Mouse (Mus musculus): ENCODE measurements around the gene Slc25a20. TPM values are rescaled to one million over a fixed set of nuclear protein-coding genes. Genes with fewer than 3 reads are reported as not detected.

Slc25a20 gene
- total RNA-seq, 2 experiments from 2014 or later = 68.4 to 75.8 TPM

GRCm38 (mm10) chr9:108680026-108680425, 18.1 kb downstream of the Slc25a20 start:
- DNase-seq (ENCODE audit: low spot score in 2 of 2) = no peak

GRCm38 (mm10) chr9:108686475-108686887, 24.6 kb downstream of the Slc25a20 start:
- DNase-seq (ENCODE audit: low spot score in 2 of 2) = no peak

- DNase-seq (ENCODE audit: low spot score in 2 of 2) = no peak
These were observed 25.3 kb downstream of the Slc25a20 start for GRCm38 (mm10) chr9:108687181-108687580.

GRCm38 (mm10) chr9:108687686-108688085, 25.8 kb downstream of the Slc25a20 start:
- DNase-seq (ENCODE audit: low spot score in 2 of 2) = no peak

GRCm38 (mm10) chr9:108688451-108688850, 26.6 kb downstream of the Slc25a20 start:
- DNase-seq (ENCODE audit: low spot score in 2 of 2) = no peak

GRCm38 (mm10) chr9:108689106-108689505, 27.2 kb downstream of the Slc25a20 start, which contains the start of gene Prkar2a:
Gene Prkar2a, plus strand, starts transcription at chr9:108689314.
- DNase-seq (ENCODE audit: low spot score in 2 of 2) = no peak

- DNase-seq (ENCODE audit: low spot score in 2 of 2) = no peak
These were observed 28.1 kb downstream of the Slc25a20 start for GRCm38 (mm10) chr9:108689993-108690392.

GRCm38 (mm10) chr9:108690914-108691313, 29.0 kb downstream of the Slc25a20 start:
- no peak for DNase-seq (ENCODE audit: low spot score in 2 of 2)

GRCm38 (mm10) chr9:108691371-108691770, 29.5 kb downstream of the Slc25a20 start:
- DNase-seq (ENCODE audit: low spot score in 2 of 2) = no peak

GRCm38 (mm10) chr9:108691846-108692225, 29.9 kb downstream of the Slc25a20 start:
- peak; percentile 78 to 87 for DNase-seq (ENCODE audit: low spot score in 2 of 2)

- peak; percentile 30 to 63 for DNase-seq (ENCODE audit: low spot score in 2 of 2)
These were observed 30.5 kb downstream of the Slc25a20 start for GRCm38 (mm10) chr9:108692226-108693041.

- no peak for DNase-seq (ENCODE audit: low spot score in 2 of 2)
These were observed 32.1 kb downstream of the Slc25a20 start for GRCm38 (mm10) chr9:108693946-108694345.

- DNase-seq (ENCODE audit: low spot score in 2 of 2) = no peak
These were observed 32.6 kb downstream of the Slc25a20 start for GRCm38 (mm10) chr9:108694533-108694932.

GRCm38 (mm10) chr9:108702476-108702875, 40.6 kb downstream of the Slc25a20 start:
- DNase-seq (ENCODE audit: low spot score in 2 of 2) = no peak

GRCm38 (mm10) chr9:108703373-108704110, 41.7 kb downstream of the Slc25a20 start:
- DNase-seq (ENCODE audit: low spot score in 2 of 2) = no peak

GRCm38 (mm10) chr9:108704591-108704990, 42.7 kb downstream of the Slc25a20 start:
- no peak for DNase-seq (ENCODE audit: low spot score in 2 of 2)

- DNase-seq (ENCODE audit: low spot score in 2 of 2) = no peak
These were observed 45.3 kb downstream of the Slc25a20 start for GRCm38 (mm10) chr9:108707212-108707611.

- no peak for DNase-seq (ENCODE audit: low spot score in 2 of 2)
These were observed 46.9 kb downstream of the Slc25a20 start for GRCm38 (mm10) chr9:108708833-108709232.

GRCm38 (mm10) chr9:108710767-108711166, 48.9 kb downstream of the Slc25a20 start:
- DNase-seq (ENCODE audit: low spot score in 2 of 2) = no peak

GRCm38 (mm10) chr9:108716199-108716598, 54.3 kb downstream of the Slc25a20 start:
- no peak for DNase-seq (ENCODE audit: low spot score in 2 of 2)

GRCm38 (mm10) chr9:108723751-108724150, 61.9 kb downstream of the Slc25a20 start:
- DNase-seq (ENCODE audit: low spot score in 2 of 2) = no peak

GRCm38 (mm10) chr9:108726116-108726515, 64.2 kb downstream of the Slc25a20 start:
- DNase-seq (ENCODE audit: low spot score in 2 of 2) = no peak
